Mouse (Mus musculus) embryonic facial prominence, embryonic 13.5 days (tissue): ENCODE measurements around the gene Tmem258. TPM values are rescaled to one million over a fixed set of nuclear protein-coding genes. Genes with fewer than 3 reads are reported as not detected.

ENCODE experiments used
- ATAC-seq: fragments of 200-750 bp; cut with Nextera tagmentation; 2 replicates; pipeline ENCODE4 v1.8.0; 2017; ENCODE audit warnings: low read depth; ENCODE audit not compliant: insufficient number of reproducible peaks, insufficient read depth, low FRiP score, low TSS enrichment
- H3K27ac ChIP-seq: fragments of 300-500 bp; sonication (generic); 2 replicates; pipeline ENCODE4 v1.5.1; 2015; ENCODE audit warnings: moderate library complexity, mild to moderate bottlenecking, inconsistent platforms
- H3K27me3 ChIP-seq: fragments of 300-500 bp; sonication (generic); 2 replicates; pipeline ENCODE4 v1.6.1; 2015; ENCODE audit warnings: mild to moderate bottlenecking, inconsistent platforms
- H3K36me3 ChIP-seq: fragments of 300-500 bp; sonication (generic); 2 replicates; pipeline ENCODE4 v1.6.1; 2015; ENCODE audit warnings: mild to moderate bottlenecking, inconsistent platforms
- H3K4me1 ChIP-seq: fragments of 300-500 bp; sonication (generic); 2 replicates; pipeline ENCODE4 v1.6.1; 2015; ENCODE audit warnings: inconsistent platforms
- H3K4me2 ChIP-seq: fragments of 300-500 bp; sonication (generic); 2 replicates; pipeline ENCODE4 v1.6.1; 2015; ENCODE audit warnings: moderate library complexity, mild to moderate bottlenecking, inconsistent platforms
- H3K4me3 ChIP-seq: fragments of 300-500 bp; sonication (generic); 2 replicates; pipeline ENCODE4 v1.5.1; 2015; ENCODE audit warnings: mild to moderate bottlenecking, inconsistent platforms
- H3K9ac ChIP-seq: fragments of 300-500 bp; sonication (generic); 2 replicates; pipeline ENCODE4 v1.6.1; 2015; ENCODE audit warnings: mild to moderate bottlenecking, inconsistent platforms
- H3K9me3 ChIP-seq: fragments of 300-500 bp; sonication (generic); 2 replicates; pipeline ENCODE4 v1.6.1; 2016; ENCODE audit warnings: inconsistent platforms
- WGBS: fragments of 180-500 bp; shearing (Covaris S2); methylation state at CpG from one replicate; pipeline ENCODE4 v1.1.7; 2015; ENCODE audit warnings: mixed read lengths; 5-methylcytosine and 5-hydroxymethylcytosine counted together
- polyA plus RNA-seq: library from polyadenylated mRNA; unstranded; fragments of >200 nt; fragmentation: Nextera tagmentation; extraction: Ambion mirVana; gene quantifications from 2 replicates; pipeline ENCODE4 v1.2.1, GENCODE M21; 2015

The Tmem258 gene
- polyA plus RNA-seq, 1 experiment from 2014 or later, result 485 TPM

DNA sequence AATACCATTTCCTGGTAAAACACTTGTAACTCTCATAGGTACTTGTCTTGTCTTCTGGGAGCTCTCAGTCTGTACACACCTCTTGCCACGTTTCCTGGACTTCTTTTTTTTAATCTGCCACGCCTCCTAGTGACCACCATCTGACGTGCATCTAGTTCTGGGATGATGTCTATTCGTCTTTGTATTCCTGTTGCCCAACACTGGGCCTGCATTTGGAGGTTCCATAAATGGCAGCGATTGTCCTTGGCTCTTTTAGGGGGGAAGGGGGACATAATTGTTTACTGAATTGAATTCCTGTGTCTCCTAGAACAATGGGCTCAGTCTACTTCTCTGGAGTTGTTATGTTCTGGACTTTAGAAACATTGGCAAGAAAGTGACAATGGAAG, 795 bp downstream of the Tmem258 start:
- Histone ChIP-seq H3K36me3 (peaks cover 61% of the 10 kb centered on the region), H3K4me2 (peak overlapping the region; percentile 90), H3K9me3 (no peaks in the 10 kb centered on the region), H3K27ac (peak overlapping the region; percentile 83), H3K27me3 (no peaks in the 10 kb centered on the region), H3K4me1 (peaks cover 17% of the 10 kb centered on the region), H3K9ac (peak overlapping the region; percentile 93), H3K4me3 (peak overlapping the region; percentile 90)
- WGBS, result 3% methylated on average over 5 of the region's 5 CpGs
- no peak for ATAC-seq

GRCm38 (mm10) chr19:10205051-10205450, 1.2 kb downstream of the Tmem258 start:
- no peak overlapping the region for H3K27ac ChIP-seq
- no peaks in the 10 kb centered on the region for H3K27me3 ChIP-seq
- ATAC-seq, result no peak
- H3K36me3 ChIP-seq, result peaks cover 61% of the 10 kb centered on the region
- peak overlapping the region; percentile 90 for H3K4me2 ChIP-seq
- no peaks in the 10 kb centered on the region for H3K9me3 ChIP-seq
- peak overlapping the region; percentile 90 for H3K4me3 ChIP-seq
- 62% methylated on average over 6 of the region's 6 CpGs for WGBS
- peaks cover 17% of the 10 kb centered on the region for H3K4me1 ChIP-seq
- no peak overlapping the region for H3K9ac ChIP-seq

GRCm38 (mm10) chr19:10208851-10209250, 5.0 kb downstream of the Tmem258 start:
- ATAC-seq, result no peak
- 81% methylated on average over 3 of the region's 3 CpGs for WGBS

DNA sequence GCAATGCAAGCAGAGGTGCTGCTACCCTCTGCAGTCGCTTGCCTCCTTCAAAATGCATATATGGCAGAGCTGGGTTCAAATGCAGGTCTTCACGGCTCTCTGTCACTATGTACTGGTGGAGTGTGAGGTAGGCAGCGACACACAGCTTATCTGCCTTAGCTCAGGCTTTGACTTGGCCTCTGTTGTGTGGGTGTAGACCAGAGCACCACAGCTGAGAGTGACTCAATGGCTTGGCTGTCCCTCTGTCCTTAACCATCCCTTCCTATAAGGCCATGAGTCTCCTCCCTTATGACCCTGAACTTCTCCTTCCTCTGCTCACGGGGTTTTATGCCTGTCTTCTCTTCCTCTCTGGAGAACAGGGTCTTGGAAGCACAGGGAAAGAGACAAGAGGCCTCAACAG, 7.1 kb downstream of the Tmem258 start:
- Histone ChIP-seq H3K27ac (no peak overlapping the region), H3K9ac (no peak overlapping the region; the same call in 1 of the 2 replicates), H3K36me3 (peaks cover 71% of the 10 kb centered on the region), H3K9me3 (no peaks in the 10 kb centered on the region), H3K27me3 (no peaks in the 10 kb centered on the region), H3K4me3 (no peak overlapping the region), H3K4me1 (no peaks in the 10 kb centered on the region), H3K4me2 (no peak overlapping the region)
- 90% methylated on average over 4 of the region's 4 CpGs for WGBS
- ATAC-seq, result no peak

More at GRCm38 (mm10) chr19:10208851-10209250, 5.0 kb downstream of the Tmem258 start:
- no peak overlapping the region for H3K4me3 ChIP-seq
- H3K4me1 ChIP-seq, result peaks cover 9% of the 10 kb centered on the region
- H3K36me3 ChIP-seq, result peaks cover 72% of the 10 kb centered on the region
- H3K27ac ChIP-seq, result no peak overlapping the region
- H3K4me2 ChIP-seq, result no peak overlapping the region
- H3K9me3 ChIP-seq, result no peaks in the 10 kb centered on the region
- H3K9ac ChIP-seq, result no peak overlapping the region
- H3K27me3 ChIP-seq, result no peaks in the 10 kb centered on the region

DNA sequence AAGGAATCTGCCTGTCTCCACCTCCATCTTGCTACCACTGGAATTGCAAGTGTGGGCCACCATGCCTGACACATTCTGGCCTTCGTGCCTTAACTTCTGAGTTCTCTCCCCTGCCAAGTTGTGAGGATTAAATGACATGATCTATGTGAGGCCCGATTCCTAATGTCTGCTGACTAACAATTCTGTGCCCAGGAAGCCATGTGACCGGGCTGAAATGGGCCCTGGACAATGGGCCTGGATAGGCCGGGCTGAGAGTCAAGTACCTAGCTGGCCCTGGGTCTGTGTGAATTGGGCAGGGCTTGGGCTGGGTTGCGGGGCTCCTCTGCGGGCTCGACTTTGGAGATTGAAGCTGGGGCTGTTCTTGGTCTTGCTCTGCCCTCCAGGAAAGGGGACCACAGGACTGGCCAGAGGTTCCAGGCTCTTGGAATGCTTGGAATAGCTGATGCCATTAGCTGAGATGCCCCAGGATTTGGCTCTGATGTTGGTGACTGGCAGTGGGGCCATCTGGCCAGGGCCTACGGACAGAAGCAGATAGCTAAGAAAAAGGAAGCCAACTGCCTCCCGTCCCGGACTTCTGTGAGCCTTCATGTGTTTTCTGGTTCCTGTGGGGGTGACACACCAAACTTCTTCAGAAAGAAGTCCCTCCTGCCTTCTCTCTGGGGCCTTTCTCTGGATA, 10.1 kb downstream of the Tmem258 start:
- no peak overlapping the region for H3K9ac ChIP-seq
- H3K9me3 ChIP-seq, result no peaks in the 10 kb centered on the region
- no peak overlapping the region for H3K4me2 ChIP-seq
- no peak overlapping the region for H3K4me3 ChIP-seq
- 90% methylated on average over 10 of the region's 10 CpGs for WGBS
- peaks cover 40% of the 10 kb centered on the region for H3K36me3 ChIP-seq
- no peaks in the 10 kb centered on the region for H3K27me3 ChIP-seq
- H3K27ac ChIP-seq, result no peak overlapping the region
- no peak for ATAC-seq
- no peaks in the 10 kb centered on the region for H3K4me1 ChIP-seq

- H3K9me3 ChIP-seq, result no peaks in the 10 kb centered on the region
- H3K4me2 ChIP-seq, result no peak overlapping the region
- no peaks in the 10 kb centered on the region for H3K27me3 ChIP-seq
- no peak for ATAC-seq
- no peak overlapping the region for H3K27ac ChIP-seq
- 81% methylated on average over 8 of the region's 8 CpGs for WGBS
- H3K4me1 ChIP-seq, result no peaks in the 10 kb centered on the region
- H3K9ac ChIP-seq, result no peak overlapping the region
- peaks cover 18% of the 10 kb centered on the region; the same call in 1 of the 2 replicates for H3K36me3 ChIP-seq
- H3K4me3 ChIP-seq, result no peak overlapping the region
These were observed 12.3 kb downstream of the Tmem258 start for GRCm38 (mm10) chr19:10216101-10216500.

DNA sequence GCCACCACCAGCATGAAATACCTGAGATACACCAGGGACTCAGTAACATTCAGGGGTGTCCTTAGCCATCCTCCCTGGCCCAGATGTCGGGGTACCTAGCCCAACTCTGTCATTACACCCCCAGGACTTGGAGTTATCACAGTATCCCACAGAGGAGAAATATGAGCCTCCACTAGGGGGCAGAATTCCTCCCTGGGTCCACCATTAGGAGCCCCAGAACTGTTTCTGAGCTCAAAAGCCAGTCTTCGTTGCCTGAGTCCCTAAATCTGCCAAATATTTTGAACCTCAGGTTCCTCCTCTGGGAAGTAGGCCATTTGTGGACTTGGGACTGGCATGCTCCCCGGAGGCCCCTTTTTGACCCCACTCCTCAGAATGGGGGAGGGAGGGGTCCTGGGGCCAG, 15.3 kb downstream of the Tmem258 start:
- Histone ChIP-seq H3K4me1 (no peaks in the 10 kb centered on the region), H3K9ac (no peak overlapping the region), H3K9me3 (no peaks in the 10 kb centered on the region), H3K27ac (no peak overlapping the region), H3K4me2 (no peak overlapping the region), H3K27me3 (no peaks in the 10 kb centered on the region), H3K4me3 (no peak overlapping the region), H3K36me3 (no peaks in the 10 kb centered on the region)
- 52% methylated on average over 3 of the region's 3 CpGs for WGBS
- no peak for ATAC-seq

DNA sequence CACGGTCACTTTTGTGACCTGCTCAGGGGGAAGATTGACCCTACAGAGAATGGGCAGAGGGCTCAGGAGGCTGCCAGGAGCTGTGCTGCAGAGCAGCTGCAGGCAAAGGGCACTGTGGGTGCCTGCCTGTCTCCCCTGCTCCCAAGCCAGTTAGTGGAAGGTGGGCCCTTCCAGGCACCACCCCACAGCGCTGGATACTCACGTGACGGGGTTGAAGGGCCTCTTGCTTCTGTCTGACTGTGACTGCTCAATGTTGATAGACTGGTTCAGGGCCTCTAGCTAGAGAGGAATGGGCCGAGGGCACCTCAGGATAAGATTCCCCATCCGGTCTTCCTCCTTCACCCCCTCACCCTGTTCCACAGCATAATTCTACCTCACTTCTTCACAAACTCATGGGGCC, 15.8 kb downstream of the Tmem258 start:
- Histone ChIP-seq H3K9me3 (no peaks in the 10 kb centered on the region), H3K4me2 (no peak overlapping the region), H3K27ac (no peak overlapping the region), H3K4me3 (no peak overlapping the region), H3K27me3 (no peaks in the 10 kb centered on the region), H3K4me1 (peaks cover under 1% of the 10 kb centered on the region), H3K9ac (no peak overlapping the region), H3K36me3 (no peaks in the 10 kb centered on the region)
- no peak for ATAC-seq
- 61% methylated on average over 6 of the region's 6 CpGs for WGBS

GRCm38 (mm10) chr19:10221585-10221984, 17.8 kb downstream of the Tmem258 start:
- Histone ChIP-seq H3K27me3 (no peaks in the 10 kb centered on the region), H3K4me2 (no peak overlapping the region), H3K4me1 (peaks cover 8% of the 10 kb centered on the region), H3K9ac (no peak overlapping the region), H3K9me3 (no peaks in the 10 kb centered on the region), H3K4me3 (no peak overlapping the region), H3K36me3 (no peaks in the 10 kb centered on the region), H3K27ac (no peak overlapping the region)
- 60% methylated on average over 4 of the region's 4 CpGs for WGBS
- ATAC-seq, result no peak

DNA sequence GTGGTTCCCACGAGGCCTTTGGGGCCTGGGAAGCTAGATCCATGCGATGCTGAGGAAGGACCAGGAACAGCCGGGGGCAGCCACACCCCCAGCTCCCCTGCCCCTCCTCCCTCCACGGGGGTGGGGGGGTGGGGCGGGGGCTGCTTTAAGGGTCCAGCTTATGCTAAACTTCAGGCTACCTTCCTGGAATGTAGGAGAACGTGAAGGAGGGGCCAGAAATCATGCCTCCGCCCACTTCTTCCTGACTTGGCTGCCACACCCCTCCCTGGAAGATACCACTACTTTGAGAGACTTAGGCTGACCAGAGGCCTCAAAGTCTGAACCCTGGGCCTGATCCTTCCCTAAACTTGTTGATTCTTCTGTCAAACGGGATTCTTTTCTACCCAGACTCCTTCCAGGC, 18.8 kb downstream of the Tmem258 start:
- ATAC-seq, result no peak
- H3K27ac ChIP-seq, result no peak overlapping the region

GRCm38 (mm10) chr19:10223561-10223960, 19.7 kb downstream of the Tmem258 start:
- Histone ChIP-seq H3K27me3 (no peaks in the 10 kb centered on the region), H3K4me1 (peaks cover 8% of the 10 kb centered on the region), H3K9ac (no peak overlapping the region), H3K4me2 (no peak overlapping the region), H3K27ac (no peak overlapping the region), H3K9me3 (no peaks in the 10 kb centered on the region), H3K36me3 (no peaks in the 10 kb centered on the region), H3K4me3 (no peak overlapping the region)
- no peak for ATAC-seq
- 64% methylated on average over 4 of the region's 4 CpGs for WGBS

More for the DNA sequence above, 18.8 kb downstream of the Tmem258 start:
- WGBS, result 28% methylated on average over 8 of the region's 8 CpGs
- no peaks in the 10 kb centered on the region for H3K27me3 ChIP-seq
- no peaks in the 10 kb centered on the region for H3K36me3 ChIP-seq
- no peak overlapping the region for H3K4me2 ChIP-seq
- H3K9ac ChIP-seq, result no peak overlapping the region
- H3K4me3 ChIP-seq, result no peak overlapping the region
- H3K9me3 ChIP-seq, result no peaks in the 10 kb centered on the region
- H3K4me1 ChIP-seq, result peaks cover 8% of the 10 kb centered on the region

DNA sequence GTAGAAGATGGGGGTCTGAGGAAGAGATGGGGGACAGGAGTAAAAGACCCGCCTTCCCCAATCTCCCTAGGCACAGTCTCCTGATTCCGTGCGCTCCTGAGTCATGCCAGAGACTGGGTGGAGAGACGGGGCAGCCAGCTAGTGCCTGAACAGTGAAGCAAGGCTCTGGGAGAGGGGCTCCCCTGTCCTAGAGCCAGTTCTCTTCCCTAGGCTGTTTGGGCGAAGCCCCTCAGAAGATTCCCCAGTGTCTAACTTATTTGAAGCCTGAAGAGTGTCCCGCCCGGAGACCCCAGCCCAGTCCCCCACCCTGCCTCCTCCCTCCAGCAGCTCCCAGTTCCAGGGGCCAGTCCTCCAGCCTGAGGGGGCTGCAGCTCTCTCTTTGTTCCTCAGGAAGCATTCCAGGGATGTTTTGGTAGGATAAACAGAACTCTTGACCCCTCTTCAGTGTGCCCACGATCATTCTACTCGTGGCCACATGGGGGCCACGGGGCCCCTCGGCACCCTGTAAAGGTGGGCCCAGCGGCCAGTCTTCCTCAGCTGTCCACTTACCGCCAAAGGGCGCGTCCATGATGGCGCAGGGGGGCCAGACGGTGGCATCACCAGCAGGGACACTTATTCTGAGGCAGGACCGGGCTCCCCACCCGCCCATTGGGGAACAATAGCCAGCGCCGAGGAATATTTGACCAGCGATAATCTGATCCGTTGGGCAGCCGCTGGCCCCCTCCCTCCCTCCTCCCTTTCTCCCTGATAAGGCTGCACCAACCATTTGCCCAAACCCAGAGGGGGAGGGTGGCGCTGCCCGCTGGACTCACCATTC, 21.0 kb downstream of the Tmem258 start:
- Histone ChIP-seq H3K36me3 (no peaks in the 10 kb centered on the region), H3K4me3 (no peak overlapping the region), H3K27ac (no peak overlapping the region), H3K27me3 (no peaks in the 10 kb centered on the region), H3K9ac (0 out of 2 replicates have a peak overlapping the region, but pooled peaks have one; percentile 40), H3K4me1 (peaks cover 8% of the 10 kb centered on the region), H3K4me2 (peak overlapping the region; percentile 18), H3K9me3 (no peaks in the 10 kb centered on the region)
- no peak for ATAC-seq
- 26% methylated on average over 26 of the region's 26 CpGs for WGBS
